Mouse (Mus musculus): ENCODE results near the gene Ehd1. TPM values are rescaled to one million over a fixed set of nuclear protein-coding genes. Genes with fewer than 3 reads are reported as not detected.
A peak's percentile ranks its signal among the peaks of the same experiment; 100 is the strongest.
"Not testable (repeated sequence)": the region's sequence is repeated elsewhere in the genome, so short reads cannot be mapped to it uniquely, and the experiment has no call there.

Gene Ehd1
- total RNA-seq, 2 experiments from 2014 or later: 112 to 157 TPM

DNA sequence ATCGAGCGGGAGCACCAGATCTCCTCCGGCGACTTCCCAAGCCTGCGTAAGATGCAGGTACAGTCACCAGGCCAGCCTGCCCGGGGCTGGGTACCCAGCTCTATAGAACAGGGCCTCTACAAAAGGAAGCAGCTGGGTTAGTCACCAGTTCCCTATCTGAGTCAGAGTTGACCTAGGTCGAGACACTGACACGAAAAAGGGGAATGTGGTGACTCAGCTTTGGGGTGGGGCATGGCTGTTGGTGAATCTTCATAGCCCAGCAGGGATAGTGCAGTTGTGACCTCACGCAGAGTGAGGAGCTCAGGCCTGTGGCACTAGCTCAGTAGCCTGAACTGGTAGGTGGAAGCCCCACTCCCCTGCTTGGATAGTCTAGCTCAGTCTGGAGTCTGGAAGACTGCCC is 21.1 kb downstream of the Ehd1 start:
- peak; percentile 61 to 71 for DNase-seq (ENCODE audit: low spot score in 2 of 2)

- DNase-seq (ENCODE audit: low spot score in 2 of 2): no peak
Measured at GRCm38 (mm10) chr19:6299003-6299402, 22.5 kb downstream of the Ehd1 start.

DNA sequence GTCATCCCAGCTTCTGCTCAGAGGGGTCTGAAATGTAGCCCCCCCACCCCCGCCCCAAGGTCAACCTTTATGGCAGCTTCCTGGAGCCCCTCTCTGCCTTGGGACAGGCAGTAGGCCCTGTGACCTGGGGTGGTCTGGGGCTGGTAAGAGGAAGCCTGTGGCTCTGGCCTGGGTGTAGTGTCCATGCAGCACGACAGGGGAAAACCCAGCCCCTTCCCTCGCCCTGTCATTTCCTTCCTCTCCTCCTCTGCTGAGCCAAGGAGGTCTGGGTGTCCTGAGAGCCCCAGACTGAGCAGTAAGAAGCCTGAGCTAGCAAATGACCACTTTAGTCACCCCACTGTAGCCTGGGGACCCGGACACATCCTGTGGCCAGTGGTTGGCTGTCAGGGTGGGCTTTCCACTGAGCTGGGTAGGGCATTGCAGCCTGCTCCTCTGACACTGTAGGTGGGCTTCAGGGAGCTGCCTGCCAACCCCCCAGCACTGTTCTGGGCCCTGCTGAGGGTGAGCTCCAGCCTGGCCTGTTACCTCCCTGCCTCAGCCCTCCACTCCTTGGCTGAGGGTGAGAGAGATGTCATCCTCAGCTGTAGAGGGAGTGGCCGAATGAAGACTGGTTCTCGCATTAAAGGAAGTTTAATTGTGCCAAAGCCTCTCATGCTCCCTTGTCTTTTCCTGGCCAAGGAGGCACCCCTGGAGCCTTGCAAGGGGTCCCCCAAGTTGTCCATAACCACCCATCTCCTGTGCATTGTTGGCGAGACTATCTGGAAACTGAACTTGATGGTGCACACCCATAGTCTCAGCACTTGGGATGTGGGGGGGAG is 23.1 kb downstream of the Ehd1 start:
- DNase-seq (ENCODE audit: low spot score in 2 of 2): no peak

DNA sequence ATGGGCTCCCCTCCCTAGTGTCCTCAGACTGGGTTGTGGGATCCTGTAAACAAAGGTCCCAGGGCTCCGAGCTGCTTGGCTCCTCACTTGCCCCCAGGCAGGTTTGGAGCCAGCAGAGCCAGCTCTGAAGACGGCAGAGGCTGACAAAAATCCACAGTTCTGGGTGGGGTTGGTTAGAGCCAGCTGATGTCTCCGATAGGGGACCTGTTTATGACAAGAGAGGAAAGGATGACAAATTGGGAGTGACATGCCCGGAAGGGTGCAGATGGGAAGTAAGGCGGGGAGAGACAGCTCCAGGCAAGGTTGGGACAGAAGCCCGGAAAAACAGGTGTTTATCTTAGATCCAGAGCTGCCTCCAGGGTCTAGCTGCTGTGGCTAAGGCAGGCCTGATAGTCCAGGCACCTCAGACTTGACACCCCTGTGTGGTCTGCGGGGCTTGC is 23.9 kb downstream of the Ehd1 start:
- DNase-seq (ENCODE audit: low spot score in 2 of 2): no peak

- DNase-seq (ENCODE audit: low spot score in 2 of 2): no peak
Measured at GRCm38 (mm10) chr19:6302114-6302513, 25.6 kb downstream of the Ehd1 start.

DNA sequence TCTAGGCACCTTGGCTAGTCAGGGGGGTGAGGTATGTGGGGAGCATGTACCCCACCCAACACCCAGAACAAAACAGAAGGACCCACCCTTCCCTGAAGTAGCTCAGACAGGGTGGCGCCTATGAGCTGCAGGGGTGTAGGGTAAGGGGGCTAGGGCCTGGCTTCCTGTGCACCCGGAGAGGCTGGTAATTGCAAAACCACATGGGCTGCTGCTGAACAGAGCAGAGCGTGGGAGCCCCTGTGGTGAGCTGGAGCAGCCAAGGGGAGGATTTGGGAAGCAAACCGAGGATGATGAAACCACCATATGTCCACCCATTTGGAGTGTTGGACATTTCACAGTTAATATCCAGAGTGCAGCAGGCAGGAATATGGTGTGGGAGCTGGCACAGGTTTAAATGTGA is 26.0 kb downstream of the Ehd1 start:
- DNase-seq (ENCODE audit: low spot score in 2 of 2): no peak

DNA sequence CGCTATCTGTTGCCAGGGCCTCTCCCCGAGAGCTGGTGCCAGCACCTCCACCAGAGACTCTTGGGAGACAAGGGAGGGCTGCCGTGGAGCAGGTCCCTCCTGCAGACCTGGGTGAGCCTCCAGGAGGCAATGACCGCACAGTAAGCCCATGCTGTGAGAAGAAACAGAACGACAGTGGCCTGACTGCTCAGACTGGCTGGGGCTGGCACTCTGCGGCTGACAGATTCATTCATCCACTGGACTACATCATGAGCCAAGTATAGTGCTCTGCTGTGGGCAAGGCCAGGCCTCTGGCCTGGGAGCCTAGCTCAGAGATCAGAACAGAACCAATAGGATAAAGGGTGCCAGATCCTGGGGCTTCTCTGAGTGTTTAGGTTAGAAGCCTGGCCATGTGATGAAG is 27.3 kb downstream of the Ehd1 start:
- no peak for DNase-seq (ENCODE audit: low spot score in 2 of 2)

DNA sequence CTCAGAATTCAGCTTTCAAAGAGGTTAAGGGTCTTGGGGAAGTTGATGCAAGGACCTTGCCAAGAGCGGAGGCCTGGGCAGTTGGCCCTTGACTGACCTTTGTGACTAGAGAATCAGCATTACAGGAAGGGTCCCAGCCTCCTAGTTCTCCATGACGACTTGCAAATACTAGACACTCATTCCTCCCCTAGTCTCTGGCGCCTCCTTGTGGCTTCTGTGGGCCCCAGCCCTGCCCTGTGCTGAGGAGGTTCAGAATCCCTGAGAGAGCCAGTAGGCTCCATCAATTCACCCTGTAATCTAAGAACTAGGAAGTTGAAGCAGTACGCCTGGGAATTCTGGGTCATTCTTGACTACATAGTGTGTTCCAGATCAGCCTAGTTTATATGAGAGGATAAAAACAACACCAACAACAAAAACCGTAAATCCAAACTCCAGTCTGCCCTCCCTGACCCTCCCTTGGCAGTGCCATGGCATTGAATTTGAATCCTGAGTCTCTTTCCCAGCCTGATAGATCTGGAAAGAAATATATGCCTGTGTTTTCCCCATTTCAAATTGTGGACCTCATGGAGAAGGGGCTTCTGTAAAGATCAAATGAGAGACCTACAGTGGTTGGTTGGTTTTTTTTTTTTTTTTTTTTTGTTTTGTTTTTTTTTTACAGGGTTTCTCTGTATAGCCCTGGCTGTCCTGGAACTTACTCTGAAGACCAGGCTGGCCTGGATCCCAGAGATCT is 28.4 kb downstream of the Ehd1 start:
- DNase-seq (ENCODE audit: low spot score in 2 of 2): peak; percentile 95

- no peak for DNase-seq (ENCODE audit: low spot score in 2 of 2)
Measured at GRCm38 (mm10) chr19:6305517-6306115, 29.1 kb downstream of the Ehd1 start.

- peak; percentile 81 to 86 for DNase-seq (ENCODE audit: low spot score in 2 of 2)
Measured at GRCm38 (mm10) chr19:6306137-6306551, 29.6 kb downstream of the Ehd1 start, which contains the start of gene Cdc42bpg. Gene Cdc42bpg (plus strand): TSS chr19:6306456.

- DNase-seq (ENCODE audit: low spot score in 2 of 2): peak; percentile 73 to 82
Measured at GRCm38 (mm10) chr19:6306586-6306985, 30.1 kb downstream of the Ehd1 start.

DNA sequence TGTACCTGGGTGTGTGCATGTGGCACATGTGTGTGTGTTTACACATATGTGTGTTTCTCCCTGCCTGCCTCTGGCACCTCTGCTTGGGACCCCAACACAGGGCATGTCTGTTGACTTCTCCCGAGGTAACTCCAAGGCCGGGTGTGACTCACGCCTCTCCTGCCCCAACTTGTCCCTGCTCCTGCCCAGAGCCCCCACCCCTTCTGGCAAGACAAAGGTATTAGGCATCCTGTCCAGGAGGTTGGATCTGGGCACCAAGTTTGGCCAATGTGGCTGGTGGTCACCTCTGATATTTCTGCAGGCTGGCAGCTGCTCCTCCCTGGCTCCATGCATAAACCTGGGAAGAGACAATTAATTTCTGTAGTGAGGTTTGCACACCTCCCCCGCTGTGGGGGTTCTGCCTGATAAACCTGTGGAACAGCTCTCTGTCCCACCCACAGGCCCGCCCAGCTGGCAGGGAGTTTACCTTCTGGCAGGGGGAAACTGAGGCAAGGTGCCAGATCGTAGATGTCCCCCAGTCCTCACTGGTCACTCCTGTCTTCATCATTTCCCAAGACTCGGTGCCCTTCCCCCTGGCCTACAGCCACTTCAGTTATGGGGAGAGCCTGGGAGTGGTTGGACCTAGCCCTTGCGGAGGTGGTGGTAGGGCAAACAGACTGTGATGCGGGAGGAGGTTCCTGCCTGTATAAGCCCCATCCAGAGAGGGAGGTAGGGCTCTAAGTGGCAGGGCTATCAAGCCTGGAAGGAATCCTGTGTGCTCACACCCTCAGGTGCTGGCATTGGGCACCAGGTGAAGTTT is 31.4 kb downstream of the Ehd1 start:
- DNase-seq (ENCODE audit: low spot score in 2 of 2): no peak

- DNase-seq (ENCODE audit: low spot score in 2 of 2): no peak
Measured at GRCm38 (mm10) chr19:6310181-6310580, 33.7 kb downstream of the Ehd1 start.

DNA sequence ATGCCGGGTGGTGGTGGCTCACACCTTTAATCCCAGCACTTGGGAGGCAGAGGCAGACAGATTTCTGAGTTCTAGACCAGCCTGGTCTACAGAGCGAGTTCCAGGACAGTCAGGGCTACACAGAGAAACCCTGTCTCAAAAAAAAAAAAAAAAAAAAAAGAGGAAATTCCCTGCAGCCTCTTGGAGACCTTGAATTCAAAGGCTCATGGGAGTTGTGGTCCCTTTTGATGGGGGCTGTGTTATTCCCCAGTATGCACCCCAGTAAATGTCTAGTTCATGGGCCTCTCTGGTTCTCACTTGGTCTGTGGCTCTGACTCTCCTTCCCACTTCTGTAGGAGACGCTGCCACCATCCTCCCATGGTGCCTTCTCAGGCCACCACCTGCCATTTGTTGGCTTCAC is 35.3 kb downstream of the Ehd1 start:
- not testable (repeated sequence) for DNase-seq (ENCODE audit: low spot score in 2 of 2)

GRCm38 (mm10) chr19:6313796-6314195 is 37.3 kb downstream of the Ehd1 start:
- DNase-seq (ENCODE audit: low spot score in 2 of 2): no peak

DNA sequence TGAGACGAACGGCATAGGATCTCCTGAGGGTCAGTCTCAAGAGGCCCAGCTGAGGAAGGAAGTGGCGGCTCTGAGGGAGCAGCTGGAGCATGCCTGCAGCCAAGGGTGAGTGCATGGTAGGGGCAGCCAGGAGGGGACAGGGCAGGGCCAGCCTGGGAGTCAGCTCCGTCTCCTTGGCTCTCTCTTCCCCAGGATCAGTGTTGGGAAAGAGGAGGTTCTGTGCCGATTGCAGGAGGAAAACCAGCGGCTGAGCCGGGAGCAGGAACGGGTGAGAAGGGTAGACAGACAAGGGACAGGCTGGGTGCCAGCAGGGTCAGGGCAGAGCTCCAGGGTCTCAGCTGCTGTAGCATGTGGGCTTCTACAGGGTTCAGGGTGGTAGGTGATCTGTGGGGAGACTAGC is 38.0 kb downstream of the Ehd1 start:
- DNase-seq (ENCODE audit: low spot score in 2 of 2): no peak

- DNase-seq (ENCODE audit: low spot score in 2 of 2): no peak
Measured at GRCm38 (mm10) chr19:6315573-6315972, 39.0 kb downstream of the Ehd1 start.

DNA sequence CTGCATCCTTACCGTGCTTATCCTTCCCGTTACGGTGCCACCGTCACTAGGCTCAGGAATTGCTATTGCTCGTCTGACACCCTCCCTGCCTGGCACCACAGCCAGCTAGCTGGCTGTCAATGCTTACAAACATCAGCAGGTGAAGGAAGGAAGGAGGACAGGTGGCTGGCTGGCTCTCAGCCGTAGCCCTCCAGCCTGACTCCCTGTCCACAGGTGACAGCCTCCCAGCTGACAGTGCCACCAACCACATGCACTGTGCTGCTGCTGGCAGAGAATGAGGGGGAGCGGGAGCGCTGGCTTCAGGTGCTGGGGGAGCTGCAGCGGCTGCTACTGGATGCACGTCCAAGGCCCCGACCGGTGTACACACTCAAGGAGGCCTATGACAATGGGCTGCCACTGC is 41.6 kb downstream of the Ehd1 start:
- no peak for DNase-seq (ENCODE audit: low spot score in 2 of 2)

- no peak for DNase-seq (ENCODE audit: low spot score in 2 of 2)
Measured at GRCm38 (mm10) chr19:6321358-6321757, 44.8 kb downstream of the Ehd1 start.

DNA sequence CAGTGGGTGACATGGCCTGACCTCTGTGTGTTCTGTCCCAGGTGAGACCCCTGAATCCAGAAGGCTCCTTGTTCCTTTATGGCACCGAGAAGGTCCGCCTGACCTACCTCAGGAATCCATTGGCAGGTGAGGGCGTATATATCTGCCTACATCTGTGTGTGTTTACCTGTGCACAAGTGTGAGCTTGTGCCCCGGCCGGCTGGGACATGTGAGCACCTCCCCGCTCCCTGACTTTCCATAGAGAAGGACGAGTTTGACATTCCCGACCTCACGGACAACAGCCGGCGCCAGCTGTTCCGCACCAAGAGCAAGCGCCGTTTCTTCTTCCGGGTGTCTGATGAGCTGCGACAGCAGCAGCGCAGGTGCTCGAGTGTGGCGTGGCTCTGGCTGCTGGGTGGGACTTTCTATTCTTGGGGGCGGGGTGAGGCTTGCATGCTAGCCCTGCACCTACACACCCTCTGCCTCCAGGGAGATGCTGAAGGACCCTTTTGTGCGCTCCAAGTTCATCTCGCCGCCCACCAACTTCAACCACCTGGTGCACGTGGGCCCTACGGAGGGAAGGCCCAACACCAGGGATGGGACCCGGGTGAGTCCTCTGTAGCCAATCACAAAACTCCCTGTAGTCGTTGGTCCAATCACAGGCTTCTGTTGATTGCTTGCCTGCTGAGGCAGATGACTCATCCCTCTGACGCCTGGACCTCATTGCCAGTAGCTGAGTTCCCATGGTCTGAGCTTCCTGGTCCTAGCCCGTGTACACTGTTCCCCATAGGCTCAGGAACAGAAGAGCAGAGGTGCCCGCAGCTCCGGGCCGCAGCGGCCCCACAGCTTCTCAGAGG is 45.5 kb downstream of the Ehd1 start:
- no peak for DNase-seq (ENCODE audit: low spot score in 2 of 2)

All from adrenal gland, adult 18-20 months (tissue).